Mouse (Mus musculus): Measurements from ENCODE around the gene Golga7b. TPM values are rescaled to one million over a fixed set of nuclear protein-coding genes. Genes with fewer than 3 reads are reported as not detected.

Golga7b gene
- total RNA-seq, 2 experiments from 2014 or later, result 131 to 146 TPM

DNA sequence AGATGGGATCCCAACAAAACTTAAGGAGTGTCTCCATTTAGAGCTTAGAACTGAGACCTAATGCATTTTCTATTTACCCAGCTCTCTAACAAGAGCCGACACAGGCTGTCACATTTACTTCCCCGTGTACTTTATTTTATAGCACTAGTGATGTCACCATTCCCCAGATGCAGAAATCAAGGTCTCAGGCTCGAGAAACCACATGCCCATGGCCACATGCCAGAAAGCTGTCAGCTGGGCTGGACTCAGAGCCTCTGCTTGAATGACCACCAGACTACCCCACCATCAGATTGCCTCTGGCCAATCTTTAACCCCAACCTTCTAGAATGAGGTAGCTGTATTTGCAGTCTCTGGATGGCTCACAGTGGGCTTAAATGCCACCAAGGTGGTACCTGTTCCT is 4.0 kb upstream of the Golga7b start:
- intact Hi-C loops (cut with DNase I), result no loop called here
- no peak for DNase-seq (ENCODE audit: low spot score in 2 of 2)

DNA sequence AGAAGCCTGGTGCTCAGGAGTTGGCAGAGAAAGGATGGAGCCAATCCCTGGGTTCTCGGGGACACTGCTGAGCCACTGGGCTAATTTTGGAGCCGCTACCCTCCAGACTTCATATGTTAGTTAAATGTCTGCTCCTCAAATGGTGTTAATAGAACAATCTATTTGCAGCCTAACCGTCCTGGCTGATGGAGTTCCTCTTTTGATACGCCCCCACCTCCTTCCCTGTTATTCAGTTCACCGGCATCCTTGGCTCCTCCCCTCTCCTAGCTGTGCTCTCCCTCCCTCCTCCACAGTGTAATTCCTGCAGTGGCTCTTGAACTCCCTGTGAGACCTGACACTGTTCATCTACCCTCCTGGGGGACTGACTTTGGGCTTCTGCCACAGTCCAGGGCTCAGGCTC is 748 bp upstream of the Golga7b start:
- intact Hi-C loops (cut with DNase I), result no loop called here
- DNase-seq (ENCODE audit: low spot score in 2 of 2), result no peak

DNA sequence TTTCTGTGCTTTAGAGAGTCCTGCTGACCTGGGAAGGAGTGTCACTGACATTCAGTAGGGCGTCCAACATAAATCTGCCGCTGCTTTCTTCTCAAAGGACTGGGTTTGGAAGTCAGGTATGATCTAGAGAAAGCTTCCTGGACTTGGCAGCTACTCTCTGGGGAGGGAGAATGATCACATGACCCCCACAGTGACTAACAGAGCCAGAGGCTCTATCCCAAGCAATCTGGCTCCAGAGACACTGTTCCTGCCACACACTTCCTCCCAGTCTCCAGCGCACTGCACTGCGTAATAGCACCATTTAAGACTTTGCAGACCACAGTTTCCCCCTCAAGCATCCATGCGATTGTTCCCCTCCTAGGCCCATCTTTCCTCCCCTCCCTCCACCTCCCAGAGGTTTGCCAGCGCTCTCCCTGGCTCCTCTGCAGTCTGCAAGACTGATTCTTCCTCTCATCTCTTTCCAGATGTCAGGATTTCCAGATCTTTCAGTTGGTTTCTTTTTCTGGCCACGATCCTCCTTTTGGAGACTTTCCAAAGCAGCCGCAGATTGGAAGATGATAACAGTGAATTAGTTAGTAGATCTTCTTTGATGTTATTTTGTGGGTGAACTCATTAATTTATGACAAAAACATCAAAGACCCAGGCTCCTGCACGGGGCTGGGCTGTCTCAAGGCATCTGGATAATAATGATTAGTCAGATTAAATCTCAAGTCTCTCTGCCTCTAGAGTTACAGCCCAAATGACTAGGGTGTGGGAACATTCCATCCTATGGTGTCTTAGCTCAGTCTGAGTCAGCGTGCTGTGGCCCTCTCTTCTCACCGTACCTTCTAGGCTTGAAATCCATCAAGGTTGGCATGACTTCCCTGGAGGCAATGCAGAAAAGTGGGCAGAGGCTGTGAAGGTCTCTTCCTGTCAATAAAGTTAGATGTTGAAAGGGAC is 2.9 kb downstream of the Golga7b start:
- intact Hi-C loops (cut with DNase I), result no loop called here

DNA sequence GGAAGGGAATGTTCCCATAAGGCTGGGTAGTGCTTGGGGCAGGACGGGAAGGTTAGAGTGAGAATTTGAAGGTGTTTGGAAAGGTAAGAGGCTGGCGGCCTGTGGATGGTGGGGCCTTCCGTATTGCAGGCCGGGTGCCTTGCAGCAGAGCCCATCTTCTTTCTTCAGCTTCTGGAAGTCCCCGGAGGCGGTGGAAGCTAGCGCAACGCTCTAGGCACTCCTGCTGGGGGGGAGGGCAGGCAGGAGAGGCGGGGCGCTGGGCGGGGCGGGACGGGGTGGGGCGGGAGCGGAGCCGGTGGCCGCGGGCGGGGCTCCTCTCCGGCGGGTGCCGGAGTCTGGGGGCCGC is 8.0 kb downstream of the Golga7b start:
- peak; percentile 66 to 71 for DNase-seq (ENCODE audit: low spot score in 2 of 2)
- intact Hi-C loops (cut with DNase I), result loop anchor here (5.0 kb wide), 1 partner anchor 38 kb away; no protein-coding TSS in a partner anchor

More for the DNA sequence above, 2.9 kb downstream of the Golga7b start:
- DNase-seq (ENCODE audit: low spot score in 2 of 2), result no peak

DNA sequence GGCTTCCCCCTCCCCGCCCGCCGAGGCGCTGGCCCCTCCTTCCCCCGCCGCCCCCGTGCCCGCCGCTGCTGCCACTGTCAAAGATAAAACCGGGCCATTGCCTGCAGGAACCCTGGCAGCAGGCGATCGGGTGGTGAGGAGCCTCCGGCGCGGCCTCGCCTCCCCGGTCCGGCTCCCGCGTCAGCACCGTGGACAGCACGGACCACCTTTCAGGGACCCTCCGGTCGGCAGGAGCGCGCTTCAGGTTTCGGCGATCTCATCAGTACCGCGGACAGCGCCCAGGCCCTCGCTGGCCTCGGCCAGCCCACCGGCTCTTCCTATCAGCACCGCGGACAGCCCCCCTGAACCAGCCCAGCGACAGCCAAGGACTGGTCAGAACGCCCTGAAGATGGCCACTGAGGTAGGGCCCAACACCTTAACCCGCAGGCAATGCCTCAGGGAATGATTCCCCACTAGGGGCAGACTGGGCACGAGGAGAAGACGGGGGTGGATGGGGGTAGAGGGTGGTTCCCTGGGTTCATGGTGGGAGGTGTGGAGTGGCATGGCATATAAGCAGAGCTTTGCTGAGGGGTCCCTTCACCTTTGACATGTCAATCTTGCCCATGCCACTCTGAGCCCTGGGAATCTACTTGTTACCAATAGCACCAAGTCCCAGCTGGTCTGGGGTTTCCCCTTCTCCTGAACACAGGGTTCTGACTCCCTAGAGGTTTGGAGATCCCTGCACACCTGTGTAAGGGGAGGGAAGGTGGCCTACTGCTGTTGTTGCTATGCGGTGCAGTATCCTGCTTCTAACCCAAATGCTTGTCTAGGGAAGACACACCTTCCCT is 8.6 kb downstream of the Golga7b start:
- peak in 1 of 2 experiments; percentile 55 for DNase-seq (ENCODE audit: low spot score in 2 of 2)
- intact Hi-C loops (cut with DNase I), result loop anchor here (5.0 kb wide), 1 partner anchor 39 kb away; no protein-coding TSS in a partner anchor

DNA sequence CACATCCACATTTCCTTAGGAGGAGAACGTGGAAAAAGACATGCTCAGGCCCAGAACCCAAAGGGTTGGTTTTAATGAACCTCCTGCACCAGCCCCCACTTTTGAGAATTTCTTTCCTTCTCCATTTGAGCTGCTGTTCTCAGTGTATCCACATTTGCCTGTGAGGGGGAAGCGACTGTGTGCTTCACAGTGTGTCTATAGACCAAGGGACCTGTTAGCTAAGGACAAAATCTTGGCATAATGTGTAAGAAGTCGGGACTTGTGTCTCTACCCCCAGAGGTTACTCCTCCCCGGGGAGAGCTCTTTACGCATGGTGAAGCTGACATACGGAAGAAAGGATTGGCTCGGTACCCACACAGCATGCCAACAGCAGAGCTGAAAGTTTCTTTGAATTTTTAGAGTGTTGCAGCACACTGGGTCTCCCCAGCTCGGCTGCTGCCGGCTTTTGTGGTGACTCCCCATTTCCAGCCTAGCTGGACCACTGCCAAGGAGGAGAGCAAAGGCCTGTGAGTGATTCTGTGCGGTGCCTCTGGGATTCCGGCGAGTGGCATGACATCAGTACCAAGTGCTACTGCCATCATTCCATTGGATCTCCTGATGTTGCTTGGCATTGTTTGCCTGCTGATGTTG is 9.4 kb downstream of the Golga7b start:
- intact Hi-C loops (cut with DNase I), result loop anchor here (5.0 kb wide), 1 partner anchor 39 kb away; no protein-coding TSS in a partner anchor

DNA sequence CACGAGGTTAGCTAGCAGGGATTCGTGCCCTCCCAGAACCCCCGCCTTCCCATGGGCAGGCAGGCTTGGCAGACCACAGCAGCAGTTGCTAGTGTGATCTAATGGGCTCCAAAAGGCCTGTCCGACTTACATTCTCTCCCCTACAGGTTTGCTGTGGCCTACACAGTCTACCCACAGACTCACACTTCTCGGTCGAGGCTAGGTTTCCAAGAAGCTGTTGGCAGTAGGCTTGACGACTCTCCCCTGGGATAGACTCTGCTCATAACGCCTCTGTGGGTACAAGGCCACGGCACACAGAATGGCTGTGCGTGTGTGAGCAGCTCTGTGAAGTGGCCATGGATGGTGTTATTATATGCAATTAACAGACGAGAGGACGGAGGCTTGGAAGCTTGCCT is 9.9 kb downstream of the Golga7b start:
- intact Hi-C loops (cut with DNase I), result loop anchor here (5.0 kb wide), 1 partner anchor 40 kb away; no protein-coding TSS in a partner anchor

More for the DNA sequence above, 9.4 kb downstream of the Golga7b start:
- peak; percentile 53 to 67 for DNase-seq (ENCODE audit: low spot score in 2 of 2)

DNA sequence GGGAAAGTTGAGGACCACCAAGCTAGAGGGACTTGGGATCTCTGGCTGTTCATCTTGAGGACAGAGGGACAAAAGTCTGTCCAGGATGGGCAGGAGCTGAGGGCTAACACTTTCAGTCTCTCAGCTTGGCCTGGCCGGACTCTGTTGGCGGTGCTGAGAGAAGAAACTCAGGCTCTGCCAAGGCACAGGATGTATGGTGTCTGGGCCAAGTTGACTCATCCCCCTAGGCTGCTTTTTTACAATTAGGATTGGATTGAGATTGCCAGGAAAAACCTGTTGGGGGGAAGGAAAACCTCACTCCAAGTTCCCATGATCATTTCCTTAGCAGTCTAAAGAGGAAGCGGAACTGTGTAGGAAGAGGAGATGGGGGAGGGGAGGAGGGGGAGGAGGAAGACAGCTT is 10.7 kb downstream of the Golga7b start:
- DNase-seq (ENCODE audit: low spot score in 2 of 2), result no peak
- intact Hi-C loops (cut with DNase I), result loop anchor here (5.0 kb wide), 1 partner anchor 41 kb away; no protein-coding TSS in a partner anchor

More for the DNA sequence above, 9.9 kb downstream of the Golga7b start:
- DNase-seq (ENCODE audit: low spot score in 2 of 2), result no peak

DNA sequence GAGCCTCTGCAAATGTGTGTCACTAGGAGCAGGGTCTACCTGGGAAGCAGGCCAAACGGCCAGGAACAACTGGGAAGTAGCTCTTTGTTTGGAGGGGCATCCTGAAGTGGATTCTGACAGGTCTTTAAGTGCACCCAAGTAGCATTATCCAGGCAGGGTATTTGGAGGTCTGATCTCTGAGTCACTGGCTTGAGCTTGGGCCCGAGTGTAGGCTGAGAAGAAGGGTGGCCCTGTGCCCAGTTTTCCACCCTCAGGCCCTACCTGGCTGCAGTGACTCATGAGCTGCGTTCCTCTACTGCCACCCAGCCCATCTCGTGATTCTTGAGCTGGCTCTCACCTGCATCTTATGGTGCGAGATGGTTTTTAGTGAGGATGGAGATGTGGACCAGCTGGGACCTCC is 11.2 kb downstream of the Golga7b start:
- intact Hi-C loops (cut with DNase I), result loop anchor here (5.0 kb wide), 1 partner anchor 41 kb away; no protein-coding TSS in a partner anchor
- no peak for DNase-seq (ENCODE audit: low spot score in 2 of 2)

DNA sequence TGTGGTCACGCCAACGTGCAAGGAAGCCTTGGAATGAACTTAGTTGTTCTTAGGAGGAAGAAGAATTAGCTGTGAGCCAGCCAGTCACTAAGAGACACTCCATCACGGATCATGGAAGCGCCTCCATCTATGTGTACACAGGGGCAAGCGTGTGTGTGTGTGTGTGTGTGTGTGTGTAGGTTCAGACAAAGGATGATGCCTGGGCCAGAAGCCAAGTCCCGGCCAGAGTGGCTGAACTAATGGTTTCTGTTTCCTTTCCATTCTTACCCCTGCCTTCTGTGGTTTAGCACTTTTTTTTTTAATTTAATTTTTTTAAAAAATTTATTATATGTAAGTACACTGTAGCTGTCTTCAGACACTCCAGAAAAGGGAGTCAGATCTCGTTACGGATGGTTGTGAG is 13.1 kb downstream of the Golga7b start:
- no peak for DNase-seq (ENCODE audit: low spot score in 2 of 2)

DNA sequence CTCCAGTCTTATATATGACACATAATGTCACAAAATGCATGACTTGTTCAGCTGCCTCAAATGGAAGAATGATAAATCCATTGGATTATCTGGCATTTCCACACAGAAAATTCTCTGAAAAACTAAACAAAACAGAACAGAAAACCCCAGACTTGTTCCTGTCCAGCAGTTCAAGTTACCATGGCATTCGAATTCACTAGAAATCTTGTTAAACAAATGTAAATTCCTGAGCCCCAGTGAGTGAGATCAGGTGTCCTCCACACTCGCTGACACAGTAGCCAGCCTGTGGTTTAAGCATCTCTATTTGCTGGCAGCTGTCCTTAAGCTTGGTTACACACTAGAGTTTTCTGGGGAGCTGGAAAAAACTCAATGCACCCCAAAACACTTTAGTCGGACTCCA is 16.1 kb downstream of the Golga7b start:
- intact Hi-C loops (cut with DNase I), result no loop called here
- DNase-seq (ENCODE audit: low spot score in 2 of 2), result no peak

More for the DNA sequence above, 13.1 kb downstream of the Golga7b start:
- intact Hi-C loops (cut with DNase I), result no loop called here

DNA sequence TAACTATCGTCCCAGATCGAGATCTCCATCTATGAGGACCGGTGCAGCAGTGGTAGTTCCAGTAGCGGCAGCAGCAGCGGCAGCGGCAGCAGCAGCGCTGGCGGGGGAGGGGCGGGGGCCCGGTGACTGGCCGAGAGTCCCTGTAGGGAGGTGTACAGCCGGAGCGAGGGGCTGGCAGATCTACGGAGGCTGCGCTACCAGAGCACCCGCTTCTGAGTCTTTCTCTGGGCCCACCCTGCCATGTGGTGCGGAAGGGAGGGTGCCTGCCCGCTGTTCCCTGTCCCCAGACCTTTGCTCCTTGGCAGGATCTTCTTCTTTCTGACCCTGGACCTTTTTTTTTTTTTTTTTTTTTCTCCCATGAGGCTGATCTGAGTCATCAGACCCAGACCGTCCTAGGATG is 21.0 kb downstream of the Golga7b start:
- intact Hi-C loops (cut with DNase I), result no loop called here
- no peak for DNase-seq (ENCODE audit: low spot score in 2 of 2)

DNA sequence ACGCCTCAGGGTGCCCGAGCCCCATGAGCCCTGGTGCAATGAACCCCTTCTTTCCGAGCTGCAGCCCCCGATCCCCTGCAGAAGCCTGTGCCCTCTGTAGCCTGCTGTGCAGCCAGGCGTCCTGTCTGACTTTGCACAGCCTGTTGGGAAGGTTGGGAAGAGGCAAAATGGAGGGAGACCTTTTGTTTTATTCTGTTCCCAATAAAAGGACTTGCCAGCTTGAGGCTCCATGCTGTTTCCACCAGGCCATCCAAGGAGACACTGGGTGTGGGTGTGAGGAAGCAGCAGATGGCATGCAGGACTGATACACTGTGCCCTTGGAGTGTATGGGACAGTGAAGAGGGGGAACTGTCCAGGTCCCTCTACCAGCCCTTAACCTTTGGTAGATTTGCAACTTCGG is 22.7 kb downstream of the Golga7b start:
- no peak for DNase-seq (ENCODE audit: low spot score in 2 of 2)
- intact Hi-C loops (cut with DNase I), result loop anchor here (5.0 kb wide), 1 partner anchor 78 kb away; no protein-coding TSS in a partner anchor

DNA sequence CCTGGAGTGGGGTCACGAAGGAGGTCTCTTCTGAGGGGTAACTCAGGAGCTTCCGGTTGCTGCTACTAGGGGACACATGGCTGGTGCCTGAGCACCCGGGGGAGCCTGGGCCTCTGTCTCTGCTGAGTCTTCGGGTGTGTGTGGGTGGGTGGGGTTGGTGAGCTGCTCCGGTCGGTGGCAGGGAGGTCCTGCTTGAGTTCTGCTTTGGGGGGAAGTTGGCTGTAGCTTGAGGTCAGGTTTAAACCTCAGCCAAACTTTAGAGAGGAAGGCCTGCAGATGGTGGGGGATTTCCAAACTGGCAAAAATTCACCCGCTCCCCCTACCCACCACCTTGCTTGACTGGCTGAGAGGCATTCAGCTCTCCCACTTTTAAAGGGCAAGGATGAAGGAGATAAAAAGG is 23.8 kb downstream of the Golga7b start:
- intact Hi-C loops (cut with DNase I), result loop anchor here (5.0 kb wide), 1 partner anchor 79 kb away; no protein-coding TSS in a partner anchor
- DNase-seq (ENCODE audit: low spot score in 2 of 2), result no peak

DNA sequence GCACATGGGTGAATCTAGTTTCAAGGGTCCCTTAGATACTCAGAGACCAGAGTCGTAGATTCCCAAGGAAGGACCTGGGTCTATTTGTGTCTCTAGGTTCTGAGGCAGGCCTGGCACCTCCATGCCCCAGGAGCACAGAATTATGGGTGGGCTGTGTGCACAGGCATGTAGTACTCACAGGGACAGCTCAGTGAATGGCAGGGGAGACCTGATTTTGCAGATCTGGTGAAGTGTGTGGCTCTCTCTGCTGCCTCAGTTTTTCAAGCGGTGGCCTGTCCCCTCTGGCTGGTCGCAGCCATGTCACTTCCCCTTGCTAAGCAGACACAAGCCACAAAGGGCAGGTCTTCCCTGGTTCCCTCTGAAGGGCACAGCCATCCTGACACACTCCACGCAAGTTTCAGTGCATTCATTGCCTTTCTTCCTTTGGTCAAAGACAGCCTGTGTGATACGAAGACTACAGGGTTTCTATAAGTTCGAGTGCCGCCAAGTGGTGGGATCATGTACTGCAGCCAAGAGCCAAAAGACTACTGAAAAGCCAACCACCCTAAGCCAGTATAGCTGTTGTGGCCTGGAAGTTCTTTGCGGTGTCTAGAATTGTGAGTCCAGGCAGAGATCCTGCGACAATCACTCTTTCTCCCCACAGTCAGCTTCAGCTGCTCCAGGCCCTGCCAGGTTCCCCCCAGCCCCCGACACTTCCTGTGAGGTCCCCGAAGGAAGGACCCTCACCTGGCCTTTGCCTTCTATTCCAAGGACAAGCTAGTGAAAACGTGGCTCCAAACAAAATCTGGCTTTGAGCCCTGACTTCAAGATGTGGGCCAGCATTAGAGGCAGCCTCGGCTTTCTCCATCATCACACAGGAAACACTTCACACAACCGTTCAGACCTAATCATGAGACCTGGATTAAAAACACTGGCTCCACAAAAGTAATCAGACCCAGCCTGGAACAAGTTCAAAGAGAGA is 24.9 kb downstream of the Golga7b start:
- intact Hi-C loops (cut with DNase I), result loop anchor here (1.0 to 5.0 kb wide), 2 partner anchors 55 to 80 kb away; no protein-coding TSS in a partner anchor
- DNase-seq (ENCODE audit: low spot score in 2 of 2), result peak; percentile 94 to 97

DNA sequence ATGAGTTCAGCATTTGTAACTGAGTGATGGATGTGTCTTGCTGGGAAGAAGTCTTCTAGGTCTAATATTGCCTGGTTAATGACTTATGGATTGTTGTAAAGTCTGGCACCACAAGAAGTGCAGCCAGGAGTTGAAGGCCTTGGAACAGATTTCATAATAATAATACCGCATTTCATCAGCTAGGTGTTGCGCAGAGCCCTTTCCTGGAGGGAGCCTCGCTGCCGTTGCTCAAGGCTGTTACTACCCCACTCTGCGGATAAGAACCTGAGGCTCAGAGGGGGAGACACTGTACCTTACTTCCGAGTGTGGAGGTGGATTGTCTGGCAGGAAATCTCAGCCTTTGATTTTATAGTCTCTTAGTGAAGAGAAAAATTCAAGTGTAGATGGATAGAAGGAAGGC is 29.9 kb downstream of the Golga7b start:
- DNase-seq (ENCODE audit: low spot score in 2 of 2), result no peak
- intact Hi-C loops (cut with DNase I), result no loop called here

DNA sequence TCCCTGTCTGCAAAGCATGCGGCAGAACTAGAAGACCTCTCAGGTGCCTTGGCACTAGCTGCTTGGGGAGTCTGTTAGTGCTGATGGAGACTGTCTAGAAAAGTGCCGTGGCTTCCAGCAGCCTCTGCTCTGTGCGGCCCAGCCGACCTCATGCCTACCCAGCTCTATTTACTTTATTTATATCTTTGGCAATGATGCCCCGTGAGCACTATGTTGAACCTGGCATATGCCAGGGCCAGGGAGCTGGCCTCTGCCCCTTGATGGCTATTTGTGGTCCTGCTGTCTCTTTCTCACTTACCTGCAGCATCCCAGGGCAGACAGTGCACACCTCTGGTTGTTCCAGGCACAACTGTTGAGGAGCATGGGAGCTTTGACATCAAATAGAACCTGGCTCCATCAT is 31.1 kb downstream of the Golga7b start:
- no peak for DNase-seq (ENCODE audit: low spot score in 2 of 2)
- intact Hi-C loops (cut with DNase I), result no loop called here

DNA sequence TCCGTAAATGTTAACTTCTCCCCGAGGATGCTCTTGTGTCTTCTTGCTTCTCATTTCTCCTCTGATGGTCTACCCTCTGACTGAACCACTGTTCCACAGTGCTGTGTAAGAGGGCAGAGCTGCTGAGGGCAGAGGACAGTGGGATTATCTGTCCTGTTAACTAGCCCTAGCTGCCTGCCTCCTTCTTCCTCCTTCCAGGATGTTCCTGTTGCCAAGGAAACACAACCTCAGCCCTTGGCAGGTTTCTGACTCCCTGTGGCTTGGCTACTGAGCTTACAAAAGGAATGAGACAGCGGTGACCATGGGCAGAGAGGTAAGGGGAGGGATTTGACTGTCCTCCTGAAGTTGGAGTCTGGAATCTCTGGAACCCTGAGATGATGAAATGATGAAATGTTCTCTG is 32.2 kb downstream of the Golga7b start:
- intact Hi-C loops (cut with DNase I), result no loop called here

More for the DNA sequence above, 32.2 kb downstream of the Golga7b start:
- DNase-seq (ENCODE audit: low spot score in 2 of 2), result no peak
